Mouse (Mus musculus): ENCODE data around the gene Jpt2.

DNA sequence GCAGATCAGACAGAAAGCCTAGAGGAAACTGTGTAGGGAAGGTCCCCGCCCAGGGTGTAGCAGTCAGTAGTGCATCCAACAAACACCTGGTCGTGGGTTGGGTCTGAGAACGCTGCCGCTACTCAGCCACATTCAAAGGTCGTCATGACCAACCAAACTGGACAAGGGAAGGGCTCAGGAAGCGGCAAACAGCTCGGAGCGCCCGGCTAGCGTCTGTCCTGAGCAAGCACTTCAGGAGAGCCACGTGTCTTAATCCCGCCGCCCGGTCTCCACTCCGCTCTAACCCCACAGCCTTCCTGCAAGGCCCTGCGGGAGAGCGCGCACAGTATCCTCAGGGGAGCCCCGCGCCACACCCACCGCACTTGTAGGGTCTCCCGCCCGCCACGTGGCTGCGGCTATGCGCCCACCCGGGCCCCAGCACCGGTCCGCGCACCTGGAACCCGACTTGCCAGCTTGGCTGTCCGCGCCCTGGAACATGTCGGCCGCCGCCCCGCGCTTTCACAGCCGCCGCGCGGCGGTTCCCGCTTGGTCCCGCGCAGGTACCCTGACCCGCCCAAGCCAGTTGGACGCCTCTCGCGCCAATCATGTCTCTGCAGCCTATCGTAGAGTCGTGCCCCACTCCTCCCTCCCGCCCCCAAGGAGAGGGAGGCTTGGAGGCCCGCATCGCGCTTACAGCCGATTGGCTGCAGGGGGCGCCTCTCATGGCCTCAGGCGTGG is at the start of gene Jpt2:
- TF ChIP-seq POLR2A (IDR thresholded peaks at IDR 0.05; ENCODE audit: extremely low read depth, insufficient read depth, low read length), result no peak
- TF ChIP-seq CTCF (IDR thresholded peaks at IDR 0.05; ENCODE audit: low read depth, low read length), result peak; percentile 36; the same call in 1 of the 2 replicates
